Mouse (Mus musculus) midbrain, embryonic 14.5 days (tissue): ENCODE data around the gene Plac8. TPM values are rescaled to one million over a fixed set of nuclear protein-coding genes. Genes with fewer than 3 reads are reported as not detected.

ENCODE experiments used
- ATAC-seq: fragments of 200-750 bp; cut with Nextera tagmentation; 2 replicates; pipeline ENCODE4 v1.8.0; 2017; ENCODE audit warnings: moderate number of reproducible peaks, moderate library complexity; ENCODE audit not compliant: low FRiP score, low TSS enrichment
- DNase-seq: peaks from one replicate; pipeline ENCODE4 v3.0.0-alpha.2; 2015
- H3K27ac ChIP-seq: fragments of 300-500 bp; sonication (generic); replicated peaks from 2 replicates; pipeline ENCODE4 v1.5.1; 2014; ENCODE audit warnings: mild to moderate bottlenecking, low read depth, low read length, moderate library complexity
- H3K27me3 ChIP-seq: fragments of 300-500 bp; sonication (generic); 2 replicates; pipeline ENCODE4 v1.6.1; 2014; ENCODE audit warnings: low read length, control low read depth, mixed read lengths; ENCODE audit not compliant: control insufficient read depth, insufficient read depth
- H3K36me3 ChIP-seq: fragments of 300-500 bp; sonication (generic); 2 replicates; pipeline ENCODE4 v1.6.1; 2014; ENCODE audit warnings: low read length, control low read depth; ENCODE audit not compliant: control insufficient read depth, insufficient read depth
- H3K4me1 ChIP-seq: fragments of 300-500 bp; sonication (generic); 2 replicates; pipeline ENCODE4 v1.6.1; 2014; ENCODE audit warnings: mild to moderate bottlenecking, antibody characterized with exemption, low read length, control low read depth; ENCODE audit not compliant: control insufficient read depth, insufficient read depth
- H3K4me2 ChIP-seq: fragments of 300-500 bp; sonication (generic); 2 replicates; pipeline ENCODE4 v1.6.1; 2014; ENCODE audit warnings: mild to moderate bottlenecking, low read length, moderate library complexity
- H3K4me3 ChIP-seq: fragments of 300-500 bp; sonication (generic); replicated peaks from 2 replicates; pipeline ENCODE4 v1.5.1; 2014; ENCODE audit warnings: low read depth, low read length
- H3K9ac ChIP-seq: fragments of 300-500 bp; sonication (generic); replicated peaks from 2 replicates; pipeline ENCODE4 v1.6.1; 2014; ENCODE audit warnings: mild to moderate bottlenecking, low read length, moderate library complexity
- H3K9me3 ChIP-seq: fragments of 300-500 bp; sonication (generic); 2 replicates; pipeline ENCODE4 v1.6.1; 2016; ENCODE audit warnings: low read length, control low read depth, mixed read lengths; ENCODE audit not compliant: control insufficient read depth
- whole genome bisulfite sequencing: fragments of 180-500 bp; shearing (Covaris S2); extraction: QIAGEN DNeasy Blood & Tissue Kit; methylation state at CpG from one replicate; pipeline ENCODE4 v1.1.7; 2014; 5-methylcytosine and 5-hydroxymethylcytosine counted together
- polyA plus RNA-seq: library from polyadenylated mRNA; unstranded; fragments of >200 nt; fragmentation: Nextera tagmentation; extraction: Ambion mirVana; gene quantifications from 2 replicates; pipeline ENCODE4 v1.2.1, GENCODE M21; 2014

Gene Plac8
- polyA plus RNA-seq, 1 experiment from 2014 or later = 3.2 TPM

- ATAC-seq = no peak
- Histone ChIP-seq H3K4me3 (no peak overlapping the region), H3K9me3 (no peaks in the 10 kb centered on the region), H3K27ac (no peak overlapping the region), H3K4me2 (no peak overlapping the region), H3K36me3 (no peaks in the 10 kb centered on the region), H3K27me3 (no peaks in the 10 kb centered on the region), H3K9ac (no peak overlapping the region), H3K4me1 (no peaks in the 10 kb centered on the region)
- no peak for DNase-seq
- WGBS = 84% methylated on average over 11 of the region's 11 CpGs
These were observed 62.8 kb downstream of the Plac8 start for GRCm38 (mm10) chr5:100509247-100509646.

Other genes starting within 250 kb of the Plac8 start
- gene Sec31a, start 156.0 kb downstream of the Plac8 start, polyA plus RNA-seq = 81.5 and 89.0 TPM in 2 replicates
- gene Lin54, start 71.6 kb downstream of the Plac8 start, polyA plus RNA-seq = 8.4 and 11.5 TPM in 2 replicates
- 175 and 210 TPM in 2 replicates for gene Cops4, start 53.9 kb downstream of the Plac8 start, polyA plus RNA-seq
- gene Coq2, start 102.9 kb upstream of the Plac8 start, polyA plus RNA-seq = 52.1 and 54.8 TPM in 2 replicates
- gene Hpse, start 147.5 kb upstream of the Plac8 start, polyA plus RNA-seq = 0.55 TPM in 1 of 2 replicates, not detected in the other
- 23.9 and 25.4 TPM in 2 replicates for gene Helq, start 226.4 kb upstream of the Plac8 start, polyA plus RNA-seq
- 160 and 171 TPM in 2 replicates for gene Mrps18c, start 226.4 kb upstream of the Plac8 start, polyA plus RNA-seq
- 11.1 and 16.0 TPM in 2 replicates for gene Abraxas1, start 248.7 kb upstream of the Plac8 start, polyA plus RNA-seq